Mouse (Mus musculus) testis, adult 2 months (tissue): ENCODE measurements around the gene Thbs1. TPM values are rescaled to one million over a fixed set of nuclear protein-coding genes. Genes with fewer than 3 reads are reported as not detected.

Experiments
- H3K27ac ChIP-seq: fragments of 200-500 bp; 2 replicates; pipeline ENCODE4 v1.5.1; 2012; ENCODE audit warnings: low read depth, low read length; ENCODE audit not compliant: control insufficient read depth, insufficient read depth
- H3K27me3 ChIP-seq: fragments of 200-500 bp; 2 replicates; pipeline ENCODE4 v1.6.1; 2012; ENCODE audit warnings: mild to moderate bottlenecking, low read length, moderate library complexity; ENCODE audit not compliant: control insufficient read depth, insufficient read depth
- H3K36me3 ChIP-seq: fragments of 200-500 bp; 2 replicates; pipeline ENCODE4 v1.6.1; 2012; ENCODE audit warnings: mild to moderate bottlenecking, low read length; ENCODE audit not compliant: control insufficient read depth, insufficient read depth
- H3K4me1 ChIP-seq: fragments of 200-500 bp; 2 replicates; pipeline ENCODE4 v1.6.1; 2012; ENCODE audit warnings: low read length; ENCODE audit not compliant: control insufficient read depth, insufficient read depth
- H3K4me3 ChIP-seq: fragments of 200-500 bp; 2 replicates; pipeline ENCODE4 v1.5.1; 2012; ENCODE audit warnings: low read depth, mild to moderate bottlenecking, low read length, moderate library complexity, mixed read lengths; ENCODE audit not compliant: control insufficient read depth
- CTCF ChIP-seq: fragments of 200-500 bp; IDR thresholded peaks from 2 replicates; pipeline ENCODE4 v1.5.1; 2012; ENCODE audit warnings: low read depth, mild to moderate bottlenecking, inconsistent platforms, low read length, moderate library complexity; ENCODE audit not compliant: control insufficient read depth, insufficient read depth, insufficient replicate concordance
- POLR2A ChIP-seq: fragments of 200-500 bp; IDR thresholded peaks from 2 replicates; pipeline ENCODE4 v1.6.1; 2012; ENCODE audit warnings: low read depth, mild to moderate bottlenecking, inconsistent platforms, low read length, moderate library complexity; ENCODE audit not compliant: control insufficient read depth
- polyA plus RNA-seq: library from polyadenylated mRNA; depleted of rRNA; stranded (reverse); fragments of >200 nt; gene quantifications from 2 replicates; pipeline ENCODE4 v1.2.3, GENCODE M21; 2012

Gene Thbs1
- polyA plus RNA-seq, 1 experiment: 1.1 TPM

DNA sequence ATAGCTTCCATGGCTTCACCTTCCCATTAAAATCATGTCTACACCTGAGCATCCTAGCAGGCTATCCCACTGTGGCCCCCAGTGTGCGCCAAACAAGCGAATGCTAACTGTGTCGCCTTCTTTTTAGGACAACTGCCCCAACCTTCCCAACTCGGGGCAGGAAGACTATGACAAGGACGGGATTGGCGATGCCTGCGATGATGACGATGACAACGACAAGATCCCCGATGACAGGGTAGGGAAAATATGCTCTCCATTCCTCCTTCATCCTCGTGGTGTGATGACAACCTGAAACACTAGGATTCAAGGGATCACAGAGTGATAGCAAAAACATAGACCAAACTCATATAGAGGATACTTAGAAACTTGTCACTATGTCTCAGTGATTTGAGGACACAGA lies 8.4 kb downstream of the Thbs1 start:
- no peaks in the 10 kb centered on the region for H3K4me1 ChIP-seq
- H3K27me3 ChIP-seq: no peaks in the 10 kb centered on the region
- H3K36me3 ChIP-seq: no peaks in the 10 kb centered on the region

DNA sequence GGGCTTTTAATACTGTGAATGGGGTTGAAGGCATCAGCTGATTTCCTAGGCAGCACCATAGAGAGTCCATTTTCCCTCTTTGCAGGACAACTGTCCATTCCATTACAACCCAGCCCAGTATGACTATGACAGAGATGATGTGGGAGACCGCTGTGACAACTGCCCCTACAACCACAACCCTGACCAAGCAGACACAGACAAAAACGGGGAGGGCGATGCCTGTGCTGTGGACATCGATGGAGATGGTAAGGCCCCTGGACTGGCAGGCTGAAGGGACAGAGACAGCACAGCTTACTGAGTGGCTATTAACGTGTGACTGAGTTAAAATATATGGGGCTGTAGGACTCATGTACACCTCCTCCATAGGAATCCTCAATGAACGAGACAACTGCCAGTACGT lies 9.1 kb downstream of the Thbs1 start:
- Histone ChIP-seq H3K27me3 (no peaks in the 10 kb centered on the region), H3K4me1 (no peaks in the 10 kb centered on the region), H3K36me3 (no peaks in the 10 kb centered on the region), H3K4me3 (no peak overlapping the region), H3K27ac (no peak overlapping the region)
- TF ChIP-seq POLR2A (no peak), CTCF (no peak)

More for the DNA sequence above, 8.4 kb downstream of the Thbs1 start:
- Histone ChIP-seq H3K27ac (no peak overlapping the region), H3K4me3 (no peak overlapping the region)
- TF ChIP-seq POLR2A (no peak), CTCF (no peak)

DNA sequence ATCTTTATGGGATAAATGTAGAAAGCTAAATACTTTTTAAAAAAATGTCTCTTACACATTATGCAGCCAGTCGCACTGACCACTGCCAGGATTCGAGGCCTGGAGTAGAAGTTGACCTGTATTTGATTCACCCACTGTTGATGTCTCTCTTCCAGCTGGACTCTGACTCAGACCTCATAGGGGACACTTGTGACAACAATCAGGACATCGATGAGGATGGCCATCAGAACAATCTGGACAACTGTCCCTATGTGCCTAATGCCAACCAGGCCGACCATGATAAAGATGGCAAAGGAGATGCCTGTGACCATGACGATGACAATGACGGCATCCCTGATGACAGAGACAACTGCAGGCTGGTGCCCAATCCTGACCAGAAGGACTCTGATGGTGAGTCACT lies 10.6 kb downstream of the Thbs1 start:
- Histone ChIP-seq H3K36me3 (no peaks in the 10 kb centered on the region), H3K27me3 (no peaks in the 10 kb centered on the region), H3K4me1 (no peaks in the 10 kb centered on the region), H3K27ac (no peak overlapping the region), H3K4me3 (no peak overlapping the region)
- TF ChIP-seq POLR2A (no peak), CTCF (no peak)

DNA sequence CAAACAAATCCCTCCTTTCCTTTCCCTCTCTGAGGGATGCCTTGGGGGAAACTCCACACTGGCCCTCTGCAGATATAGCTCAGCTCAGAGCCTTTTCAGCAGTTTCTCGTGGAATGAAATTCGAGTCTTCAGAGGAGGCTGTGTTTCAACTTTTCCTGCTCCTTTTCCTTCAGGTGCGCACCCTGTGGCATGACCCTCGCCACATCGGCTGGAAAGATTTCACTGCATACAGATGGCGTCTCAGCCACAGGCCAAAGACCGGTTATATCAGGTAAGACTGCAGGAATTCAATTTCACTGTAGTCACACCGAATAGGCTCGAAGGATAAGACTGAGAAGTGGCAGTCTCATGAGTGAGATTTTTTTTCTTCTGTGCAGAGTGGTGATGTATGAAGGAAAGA lies 12.1 kb downstream of the Thbs1 start:
- Histone ChIP-seq H3K27ac (no peak overlapping the region), H3K4me3 (no peak overlapping the region), H3K4me1 (no peaks in the 10 kb centered on the region), H3K36me3 (no peaks in the 10 kb centered on the region), H3K27me3 (no peaks in the 10 kb centered on the region)
- TF ChIP-seq CTCF: no peak
- no peak for TF ChIP-seq POLR2A

DNA sequence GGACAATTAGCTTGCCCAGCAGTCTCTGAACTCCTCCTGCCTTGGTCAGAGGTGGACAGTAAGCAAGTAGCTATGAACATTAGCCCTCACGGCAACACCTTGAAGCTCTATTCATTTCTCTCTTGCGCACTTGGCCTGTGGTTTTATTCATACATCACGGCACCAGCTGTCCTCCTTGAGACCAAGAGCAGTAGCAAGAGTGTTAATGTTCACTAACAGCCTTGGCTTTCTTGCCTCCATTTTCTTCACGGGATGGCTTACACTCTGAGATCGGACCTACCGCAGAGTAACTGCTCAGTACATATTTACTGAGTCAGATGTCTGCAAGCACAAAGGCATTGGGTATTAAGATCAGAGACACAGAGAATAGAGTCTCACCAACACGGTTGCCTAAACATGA lies 12.8 kb downstream of the Thbs1 start:
- TF ChIP-seq POLR2A (no peak), CTCF (no peak)
- H3K27ac ChIP-seq: no peak overlapping the region
- no peak overlapping the region for H3K4me3 ChIP-seq
- H3K27me3 ChIP-seq: no peaks in the 10 kb centered on the region
- H3K36me3 ChIP-seq: no peaks in the 10 kb centered on the region
- H3K4me1 ChIP-seq: no peaks in the 10 kb centered on the region

DNA sequence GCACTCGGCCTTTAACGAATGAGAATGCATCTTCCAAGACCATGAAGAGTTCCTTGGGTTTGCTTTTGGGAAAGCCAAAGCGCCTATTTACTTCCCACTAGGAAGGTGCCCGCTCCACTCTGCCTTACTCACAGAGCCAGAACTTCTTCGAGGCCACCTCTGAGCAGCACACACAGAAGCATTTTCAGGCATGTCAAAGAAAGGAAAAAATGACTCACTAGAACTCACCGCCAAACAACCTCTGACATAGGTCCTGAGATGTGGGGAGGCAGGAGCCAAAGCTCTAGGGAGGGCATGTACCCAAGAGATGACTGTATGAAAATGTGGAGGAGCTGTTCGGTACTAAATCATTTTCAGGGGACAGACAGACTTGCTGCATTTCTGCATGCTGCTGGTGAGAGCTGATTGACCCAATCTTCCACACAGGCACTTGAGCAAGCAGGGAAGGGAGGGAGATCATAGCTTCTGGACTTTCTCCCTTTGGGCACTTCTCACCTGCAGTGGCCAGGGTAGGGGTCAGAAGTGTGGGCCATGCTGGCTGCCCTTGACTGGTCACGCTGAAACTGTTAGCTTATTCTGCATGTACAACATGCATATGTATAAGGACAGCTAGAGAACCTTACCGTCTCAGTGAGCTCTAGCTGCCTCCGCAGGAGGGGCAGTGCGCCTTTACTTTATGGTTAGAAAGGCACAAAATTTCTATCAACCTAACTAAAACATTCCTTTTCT lies 13.7 kb downstream of the Thbs1 start:
- no peak overlapping the region for H3K4me3 ChIP-seq
- no peaks in the 10 kb centered on the region for H3K27me3 ChIP-seq
- no peak overlapping the region for H3K27ac ChIP-seq
- H3K36me3 ChIP-seq: no peaks in the 10 kb centered on the region
- TF ChIP-seq POLR2A (no peak), CTCF (no peak)
- no peaks in the 10 kb centered on the region for H3K4me1 ChIP-seq

DNA sequence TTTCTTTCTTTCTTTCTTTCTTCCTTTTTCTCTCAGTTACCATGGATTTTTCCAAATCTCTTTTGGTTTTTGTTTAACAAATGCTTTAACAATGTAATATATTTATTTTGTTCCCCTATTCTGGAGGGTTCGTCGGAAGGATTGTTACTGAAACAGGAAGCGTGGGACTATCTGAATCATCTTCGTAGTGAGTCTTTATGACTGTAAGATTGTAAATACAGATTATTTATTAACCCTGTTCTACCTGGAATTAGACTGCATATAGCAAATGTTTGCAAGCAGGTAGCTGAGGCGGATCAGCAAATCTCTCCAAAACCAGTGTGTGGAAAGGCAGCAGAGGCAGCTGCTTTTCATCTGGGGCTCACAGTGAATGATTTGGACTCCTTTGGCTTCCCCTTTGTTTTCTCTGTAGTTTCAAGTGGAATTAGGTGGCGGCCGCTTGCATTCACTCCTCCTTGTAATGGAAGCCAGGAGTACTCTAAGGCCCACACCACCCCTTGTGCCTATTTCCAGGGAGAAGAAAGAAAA lies 14.3 kb downstream of the Thbs1 start:
- Histone ChIP-seq H3K36me3 (no peaks in the 10 kb centered on the region), H3K4me3 (no peak overlapping the region), H3K27me3 (no peaks in the 10 kb centered on the region), H3K27ac (no peak overlapping the region), H3K4me1 (no peaks in the 10 kb centered on the region)
- TF ChIP-seq POLR2A (no peak), CTCF (no peak)

DNA sequence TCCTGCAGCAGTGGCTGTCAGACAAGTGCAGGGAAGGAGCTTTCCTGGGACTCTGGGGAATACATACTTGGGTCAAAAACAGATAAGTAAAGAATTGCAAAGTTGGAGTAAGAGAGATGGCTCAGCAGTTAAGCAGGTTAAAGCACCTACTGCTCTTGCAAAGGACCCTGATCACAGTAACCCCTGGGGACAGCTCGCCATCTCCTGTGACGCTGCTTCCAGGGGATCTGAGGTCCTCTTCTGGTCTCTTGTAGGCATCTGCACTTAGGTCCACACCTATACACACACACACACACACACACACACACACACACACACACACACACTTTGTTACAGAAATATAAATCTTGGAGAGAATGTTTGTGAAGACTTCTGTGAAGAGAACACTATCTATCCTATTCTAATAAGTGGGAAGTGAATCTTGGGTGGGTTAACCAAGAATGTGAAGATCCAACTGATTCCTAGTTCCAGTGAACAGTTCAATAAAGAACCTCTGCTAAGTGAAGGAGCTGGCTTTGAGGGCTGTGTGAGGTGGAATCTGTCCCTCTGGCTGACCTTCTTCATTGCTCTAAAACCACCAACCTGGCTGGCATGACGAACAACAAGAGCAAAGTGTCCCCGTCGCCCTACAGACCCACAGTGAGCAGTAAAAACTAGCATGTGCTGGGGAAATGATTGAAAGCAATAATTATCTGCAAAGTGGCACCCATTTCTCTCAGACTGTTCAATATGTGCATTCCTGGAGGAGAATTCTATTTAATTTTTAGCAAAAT lies 16.0 kb downstream of the Thbs1 start:
- H3K4me3 ChIP-seq: no peak overlapping the region
- H3K27me3 ChIP-seq: no peaks in the 10 kb centered on the region
- no peaks in the 10 kb centered on the region for H3K4me1 ChIP-seq
- no peak for TF ChIP-seq CTCF
- TF ChIP-seq POLR2A: no peak
- H3K27ac ChIP-seq: no peak overlapping the region
- no peaks in the 10 kb centered on the region for H3K36me3 ChIP-seq
